Mouse (Mus musculus): ENCODE measurements around the gene Rrp9. TPM values are rescaled to one million over a fixed set of nuclear protein-coding genes. Genes with fewer than 3 reads are reported as not detected.

The Rrp9 gene
- polyA plus RNA-seq, 1 experiment from 2014 or later = 48.8 TPM

- no peak overlapping the region for H3K9ac ChIP-seq
- no peak overlapping the region for H3K27ac ChIP-seq
- no peak overlapping the region for H3K4me2 ChIP-seq (replicated peaks)
- H3K27me3 ChIP-seq (replicated peaks) = no peaks in the 10 kb centered on the region
- H3K4me3 ChIP-seq = no peak overlapping the region
- H3K4me1 ChIP-seq = no peaks in the 10 kb centered on the region
- no peaks in the 10 kb centered on the region for H3K9me3 ChIP-seq
- no peak for ATAC-seq (ENCODE audit: low FRiP score, low read depth)
- H3K36me3 ChIP-seq = no peaks in the 10 kb centered on the region
- 92% methylated on average over 10 of the region's 10 CpGs for whole genome bisulfite sequencing
Measured at GRCm38 (mm10) chr9:106509356-106509755, 33.6 kb downstream of the Rrp9 start.

GRCm38 (mm10) chr9:106512729-106513450 lies 37.1 kb downstream of the Rrp9 start:
- Histone ChIP-seq H3K27ac (no peak overlapping the region), H3K4me2 (replicated peaks) (no peak overlapping the region), H3K9ac (no peak overlapping the region), H3K4me3 (no peak overlapping the region), H3K4me1 (no peaks in the 10 kb centered on the region), H3K36me3 (no peaks in the 10 kb centered on the region), H3K27me3 (replicated peaks) (no peaks in the 10 kb centered on the region), H3K9me3 (no peaks in the 10 kb centered on the region)
- 76% methylated on average over 13 of the region's 13 CpGs for WGBS
- ATAC-seq (ENCODE audit: low FRiP score, low read depth) = no peak

- Histone ChIP-seq H3K4me2 (replicated peaks) (no peak overlapping the region), H3K9me3 (no peaks in the 10 kb centered on the region), H3K4me3 (no peak overlapping the region), H3K27me3 (replicated peaks) (no peaks in the 10 kb centered on the region), H3K4me1 (no peaks in the 10 kb centered on the region), H3K36me3 (no peaks in the 10 kb centered on the region), H3K27ac (no peak overlapping the region), H3K9ac (no peak overlapping the region)
- no peak for ATAC-seq (ENCODE audit: low FRiP score, low read depth)
- 75% methylated on average over 6 of the region's 6 CpGs for WGBS
Measured at GRCm38 (mm10) chr9:106513566-106513965, 37.8 kb downstream of the Rrp9 start.

GRCm38 (mm10) chr9:106514273-106514672 lies 38.5 kb downstream of the Rrp9 start, which contains the start of gene Iqcf5:
TSS of gene Iqcf5 (plus strand) at chr9:106514573.
- no peaks in the 10 kb centered on the region for H3K4me1 ChIP-seq
- 92% methylated on average over 4 of the region's 4 CpGs for WGBS
- no peak within 1 kb of the TSS for H3K27ac ChIP-seq
- no peaks in the 10 kb centered on the region for H3K36me3 ChIP-seq
- H3K4me3 ChIP-seq = no peak within 1 kb of the TSS
- H3K9ac ChIP-seq = no peak within 1 kb of the TSS
- H3K9me3 ChIP-seq = no peaks in the 10 kb centered on the region
- no peak for ATAC-seq (ENCODE audit: low FRiP score, low read depth)
- no peaks in the 10 kb centered on the region for H3K27me3 ChIP-seq (replicated peaks)
- no peak within 1 kb of the TSS for H3K4me2 ChIP-seq (replicated peaks)

GRCm38 (mm10) chr9:106519433-106519832 lies 43.7 kb downstream of the Rrp9 start:
- ATAC-seq (ENCODE audit: low FRiP score, low read depth) = no peak
- Histone ChIP-seq H3K9me3 (no peaks in the 10 kb centered on the region), H3K36me3 (no peaks in the 10 kb centered on the region), H3K4me2 (replicated peaks) (no peak overlapping the region), H3K9ac (no peak overlapping the region), H3K4me3 (no peak overlapping the region), H3K4me1 (no peaks in the 10 kb centered on the region), H3K27me3 (replicated peaks) (no peaks in the 10 kb centered on the region), H3K27ac (no peak overlapping the region)
- 76% methylated on average over 2 of the region's 2 CpGs for WGBS

DNA sequence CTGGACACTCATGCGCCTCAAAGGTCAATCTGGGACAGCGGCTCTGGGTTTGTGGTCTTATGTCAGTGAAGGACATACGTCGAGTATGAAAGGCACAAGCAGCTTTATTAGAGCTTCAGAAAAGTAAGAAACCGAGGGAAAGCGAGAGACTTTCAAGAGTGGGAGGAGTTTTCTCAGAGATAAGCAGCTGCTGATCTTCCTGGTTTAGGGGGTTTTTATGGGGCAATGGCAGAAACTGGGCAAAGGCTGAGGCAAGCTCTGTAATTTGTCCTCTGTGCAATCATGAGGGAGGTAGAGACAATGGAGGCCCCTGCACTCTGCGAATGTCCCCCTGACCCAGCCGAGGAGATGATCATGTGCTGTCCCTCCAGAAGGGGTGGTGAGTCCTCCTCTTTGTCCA lies 44.1 kb downstream of the Rrp9 start:
- no peaks in the 10 kb centered on the region for H3K9me3 ChIP-seq
- H3K4me2 ChIP-seq (replicated peaks) = no peak overlapping the region
- no peaks in the 10 kb centered on the region for H3K4me1 ChIP-seq
- H3K27ac ChIP-seq = no peak overlapping the region
- H3K9ac ChIP-seq = no peak overlapping the region
- no peaks in the 10 kb centered on the region for H3K27me3 ChIP-seq (replicated peaks)
- 81% methylated on average over 8 of the region's 8 CpGs for WGBS
- no peak overlapping the region for H3K4me3 ChIP-seq
- H3K36me3 ChIP-seq = no peaks in the 10 kb centered on the region
- ATAC-seq (ENCODE audit: low FRiP score, low read depth) = no peak

- Histone ChIP-seq H3K27ac (no peak overlapping the region), H3K4me1 (no peaks in the 10 kb centered on the region), H3K36me3 (no peaks in the 10 kb centered on the region), H3K9me3 (no peaks in the 10 kb centered on the region), H3K4me2 (replicated peaks) (no peak overlapping the region), H3K4me3 (no peak overlapping the region), H3K9ac (no peak overlapping the region), H3K27me3 (replicated peaks) (no peaks in the 10 kb centered on the region)
- ATAC-seq (ENCODE audit: low FRiP score, low read depth) = no peak
- 24% methylated on average over 3 of the region's 3 CpGs for WGBS
Measured at GRCm38 (mm10) chr9:106531833-106532232, 56.1 kb downstream of the Rrp9 start.

GRCm38 (mm10) chr9:106534296-106534695 lies 58.5 kb downstream of the Rrp9 start:
- Histone ChIP-seq H3K27me3 (replicated peaks) (no peaks in the 10 kb centered on the region), H3K4me3 (no peak overlapping the region), H3K4me1 (no peaks in the 10 kb centered on the region), H3K36me3 (no peaks in the 10 kb centered on the region), H3K9me3 (no peaks in the 10 kb centered on the region), H3K9ac (no peak overlapping the region), H3K27ac (no peak overlapping the region), H3K4me2 (replicated peaks) (no peak overlapping the region)
- ATAC-seq (ENCODE audit: low FRiP score, low read depth) = no peak
- WGBS = 92% methylated on average over 7 of the region's 7 CpGs

DNA sequence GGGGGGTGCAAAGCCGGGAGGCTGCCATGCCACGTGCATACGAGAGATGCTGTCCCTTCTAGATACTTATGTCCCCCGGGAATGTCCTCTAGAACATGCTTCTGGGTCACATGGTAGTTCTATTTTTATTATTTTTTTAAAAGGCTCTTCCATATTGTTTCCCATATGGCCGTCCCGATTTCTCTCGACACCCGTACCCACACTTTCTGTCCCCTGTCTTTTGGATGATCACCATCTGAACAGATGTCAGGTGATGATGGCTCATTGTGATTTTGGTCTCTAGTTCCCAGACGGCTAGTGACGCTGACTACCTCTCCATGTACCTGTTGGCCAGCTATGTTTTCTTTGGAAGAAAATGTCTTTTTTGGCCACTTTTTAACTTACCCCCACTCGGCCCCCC lies 59.2 kb downstream of the Rrp9 start:
- Histone ChIP-seq H3K27ac (no peak overlapping the region), H3K4me3 (no peak overlapping the region), H3K27me3 (replicated peaks) (no peaks in the 10 kb centered on the region), H3K36me3 (no peaks in the 10 kb centered on the region), H3K9me3 (no peaks in the 10 kb centered on the region), H3K4me1 (no peaks in the 10 kb centered on the region), H3K4me2 (replicated peaks) (no peak overlapping the region), H3K9ac (no peak overlapping the region)
- no peak for ATAC-seq (ENCODE audit: low FRiP score, low read depth)
- WGBS = 89% methylated on average over 11 of the region's 11 CpGs

Other genes starting within 250 kb of the Rrp9 start
- 94.8 and 99.5 TPM in 2 replicates for gene Alas1, start 227.3 kb upstream of the Rrp9 start, polyA plus RNA-seq (2016; fragmentation: Nextera tagmentation; extraction: Ambion mirVana)
- gene Poc1a, start 194.9 kb upstream of the Rrp9 start, polyA plus RNA-seq (2016; fragmentation: Nextera tagmentation; extraction: Ambion mirVana) = 17.1 and 17.5 TPM in 2 replicates
- gene Dusp7, start 107.3 kb upstream of the Rrp9 start, polyA plus RNA-seq (2016; fragmentation: Nextera tagmentation; extraction: Ambion mirVana) = 18.9 and 21.3 TPM in 2 replicates
- 698 and 706 TPM in 2 replicates for gene Rpl29, start 46.5 kb upstream of the Rrp9 start, polyA plus RNA-seq (2016; fragmentation: Nextera tagmentation; extraction: Ambion mirVana)
- gene Acy1, start 37.6 kb upstream of the Rrp9 start, polyA plus RNA-seq (2016; fragmentation: Nextera tagmentation; extraction: Ambion mirVana) = 31.0 and 32.7 TPM in 2 replicates
- gene Abhd14b, start 28.5 kb upstream of the Rrp9 start, polyA plus RNA-seq (2016; fragmentation: Nextera tagmentation; extraction: Ambion mirVana) = 5.7 and 6.0 TPM in 2 replicates
- gene Abhd14a, start 28.3 kb upstream of the Rrp9 start, polyA plus RNA-seq (2016; fragmentation: Nextera tagmentation; extraction: Ambion mirVana) = 34.6 and 38.0 TPM in 2 replicates
- 358 and 362 TPM in 2 replicates for gene Pcbp4, start 22.7 kb upstream of the Rrp9 start, polyA plus RNA-seq (2016; fragmentation: Nextera tagmentation; extraction: Ambion mirVana)
- 0.52 and 0.66 TPM in 2 replicates for gene Gpr62, start 10.0 kb upstream of the Rrp9 start, polyA plus RNA-seq (2016; fragmentation: Nextera tagmentation; extraction: Ambion mirVana)
- gene Parp3, start 986 bp downstream of the Rrp9 start, polyA plus RNA-seq (2016; fragmentation: Nextera tagmentation; extraction: Ambion mirVana) = 0.78 and 2.2 TPM in 2 replicates
- gene Iqcf1, start 24.0 kb downstream of the Rrp9 start, polyA plus RNA-seq (2016; fragmentation: Nextera tagmentation; extraction: Ambion mirVana) = not detected in 2 replicates
- not detected in 2 replicates for gene Iqcf5, start 38.6 kb downstream of the Rrp9 start, polyA plus RNA-seq (2016; fragmentation: Nextera tagmentation; extraction: Ambion mirVana)
- not detected in 2 replicates for gene Iqcf3, start 85.7 kb downstream of the Rrp9 start, polyA plus RNA-seq (2016; fragmentation: Nextera tagmentation; extraction: Ambion mirVana)
- gene Iqcf4, start 95.0 kb downstream of the Rrp9 start, polyA plus RNA-seq (2016; fragmentation: Nextera tagmentation; extraction: Ambion mirVana) = not detected in 2 replicates
- not detected in 2 replicates for gene Iqcf6, start 150.6 kb downstream of the Rrp9 start, polyA plus RNA-seq (2016; fragmentation: Nextera tagmentation; extraction: Ambion mirVana)
- gene Grm2, start 180.1 kb downstream of the Rrp9 start, polyA plus RNA-seq (2016; fragmentation: Nextera tagmentation; extraction: Ambion mirVana) = 9.2 and 11.8 TPM in 2 replicates
- gene Tex264, start 210.0 kb downstream of the Rrp9 start, polyA plus RNA-seq (2016; fragmentation: Nextera tagmentation; extraction: Ambion mirVana) = 35.1 and 38.4 TPM in 2 replicates

Data from neural tube, embryonic 12.5 days (tissue).